ENCODE assay signal across 24 mouse cellular contexts in genomic region chr10:19184886-19185285, GRCm38 (mm10).
DNase-seq lines count a peak whose midpoint lies in the region; ATAC-seq and TF ChIP-seq lines count a peak whose summit lies in the region.
"Had no signal": no experiment of that assay in that cellular context is flagged by ENCODE, and none has a peak within 500 bp of the region (broad histone marks: within the 10 kb centered on the region; RNA-seq: fewer than 3 reads in every experiment).

No protein-coding gene starts in this region.

- WGBS in spleen, adult 2 months: 60% methylated on average over 7 of the region's 7 CpGs
- 7% methylated on average over 7 of the region's 7 CpGs for WGBS in thymus, adult 2 months
- 93% methylated on average over 7 of the region's 7 CpGs for WGBS in forebrain, embryonic 10.5 days
- 92% methylated on average over 7 of the region's 7 CpGs for WGBS in intestine, postnatal 0 days

- TF ChIP-seq CTCF in spleen, adult 2 months (IDR thresholded peaks at IDR 0.05; ENCODE audit: extremely low read depth, insufficient read depth, insufficient read length, insufficient replicate concordance): no peak
- no peak for TF ChIP-seq CTCF in thymus, adult 2 months (IDR thresholded peaks at IDR 0.05; ENCODE audit: borderline replicate concordance, control insufficient read depth, extremely low read depth, insufficient read depth, low read length, poor library complexity)
- no peak for TF ChIP-seq CTCF in gastrocnemius, adult 2 months (IDR thresholded peaks at IDR 0.05)
- TF ChIP-seq CTCF in intestine, postnatal 0 days (IDR thresholded peaks at IDR 0.05; ENCODE audit: low read depth): no peak

- DNase-seq in spleen, adult 2 months (ENCODE audit: low read depth in 1 of 2, low spot score in 2 of 2): peak in 1 of 2 experiments; percentile 70
- no peak for DNase-seq in spleen, postnatal 14 days (ENCODE audit: low spot score in 2 of 2)
- peak; percentile 51 for DNase-seq in thymus, adult 2 months
- DNase-seq in forebrain, embryonic 10.5 days (ENCODE audit: extremely low spot score, low spot score): no peak
- no peak for DNase-seq in gastrocnemius, adult 2 months
- no peak for DNase-seq in neural tube, embryonic 10.5 days (ENCODE audit: extremely low spot score, low spot score)
- DNase-seq: adrenal gland, postnatal 36 days; cerebellum, adult 11-12 months; cerebellum, postnatal 10 days; kidney, adult 18-20 months; kidney, postnatal 4 days; left cerebral cortex, postnatal 4 days; lung, postnatal 36 days; midbrain, embryonic 14.5 days had no signal

- no peak; the same call in 1 of the 2 replicates for TF ChIP-seq POLR2A in spleen, adult 2 months (IDR thresholded peaks at IDR 0.05; ENCODE audit: low read depth, low read length)
- no peak for TF ChIP-seq POLR2A in thymus, adult 2 months (IDR thresholded peaks at IDR 0.05; ENCODE audit: control insufficient read depth, extremely low read depth, insufficient read depth, low read length, poor library complexity)

- H3K4me2 ChIP-seq in intestine, postnatal 0 days (replicated peaks; ENCODE audit: low read depth): no peak overlapping the region

- H3K36me3 ChIP-seq in spleen, adult 2 months (ENCODE audit: control insufficient read depth, insufficient read depth, low read length): no peaks in the 10 kb centered on the region
- no peaks in the 10 kb centered on the region for H3K36me3 ChIP-seq in thymus, adult 2 months (ENCODE audit: control insufficient read depth, insufficient read depth, low read length)
- no peaks in the 10 kb centered on the region for H3K36me3 ChIP-seq in forebrain, embryonic 10.5 days (replicated peaks)
- no peaks in the 10 kb centered on the region for H3K36me3 ChIP-seq in intestine, postnatal 0 days (ENCODE audit: control insufficient read depth, insufficient read depth)
- H3K36me3 ChIP-seq: forebrain, embryonic 12.5 days; heart, embryonic 10.5 days; limb, embryonic 15.5 days; liver, embryonic 15.5 days; lung, embryonic 15.5 days; neural tube, embryonic 15.5 days; stomach, embryonic 15.5 days had no signal

- H3K9ac ChIP-seq in intestine, postnatal 0 days (ENCODE audit: low read depth, low read length): no peak overlapping the region
- H3K9ac ChIP-seq: forebrain, embryonic 12.5 days; limb, embryonic 15.5 days; neural tube, embryonic 15.5 days; stomach, embryonic 15.5 days had no signal

- intact Hi-C loops in gastrocnemius, adult 2 months (cut with DNase I): no loop called here

- no peaks in the 10 kb centered on the region for H3K9me3 ChIP-seq in forebrain, embryonic 10.5 days
- no peaks in the 10 kb centered on the region for H3K9me3 ChIP-seq in intestine, postnatal 0 days (ENCODE audit: control insufficient read depth)
- H3K9me3 ChIP-seq: forebrain, embryonic 12.5 days; heart, embryonic 10.5 days; limb, embryonic 15.5 days; liver, embryonic 15.5 days; lung, embryonic 15.5 days; megakaryocyte, embryonic 14.5 days; neural tube, embryonic 15.5 days; stomach, embryonic 15.5 days had no signal

- no peak overlapping the region for H3K4me3 ChIP-seq in spleen, adult 2 months (ENCODE audit: extremely low read depth, insufficient read depth, insufficient read length)
- H3K4me3 ChIP-seq in thymus, adult 2 months (ENCODE audit: control insufficient read depth, insufficient read depth, low read length): no peak overlapping the region
- no peak overlapping the region for H3K4me3 ChIP-seq in forebrain, embryonic 10.5 days
- no peak overlapping the region for H3K4me3 ChIP-seq in gastrocnemius, adult 2 months
- H3K4me3 ChIP-seq in intestine, postnatal 0 days (ENCODE audit: low read depth, low read length): no peak overlapping the region
- H3K4me3 ChIP-seq: forebrain, embryonic 12.5 days had no signal

- no peaks in the 10 kb centered on the region for H3K27me3 ChIP-seq in spleen, adult 2 months (ENCODE audit: control insufficient read depth, insufficient read depth, low read length)
- H3K27me3 ChIP-seq in thymus, adult 2 months (ENCODE audit: control insufficient read depth, insufficient read depth, low read length): no peaks in the 10 kb centered on the region
- peaks cover 35% of the 10 kb centered on the region for H3K27me3 ChIP-seq in forebrain, embryonic 10.5 days (ENCODE audit: poor library complexity, severe bottlenecking)
- H3K27me3 ChIP-seq in intestine, postnatal 0 days (replicated peaks; ENCODE audit: control insufficient read depth, insufficient read depth, low read length): no peaks in the 10 kb centered on the region
- H3K27me3 ChIP-seq: liver, embryonic 15.5 days; stomach, embryonic 15.5 days had no signal

- H3K4me1 ChIP-seq in spleen, adult 2 months (ENCODE audit: control insufficient read depth, insufficient read depth, insufficient read length): no peaks in the 10 kb centered on the region; the same call in 1 of the 2 replicates
- H3K4me1 ChIP-seq in thymus, adult 2 months (replicated peaks; ENCODE audit: control insufficient read depth, insufficient read depth, low read length): peaks cover 23% of the 10 kb centered on the region
- peaks cover 14% of the 10 kb centered on the region for H3K4me1 ChIP-seq in forebrain, embryonic 10.5 days
- 0 out of 2 replicates have a peak, but pooled peaks cover 5% of the 10 kb centered on the region for H3K4me1 ChIP-seq in intestine, postnatal 0 days (replicated peaks; ENCODE audit: control insufficient read depth, insufficient read depth, low read length)
- H3K4me1 ChIP-seq: stomach, embryonic 15.5 days had no signal

- ATAC-seq in inflammation-experienced regulatory T-cells, adult 6 months: peak; percentile 67
- no peak for ATAC-seq in intestine, postnatal 0 days

- H3K27ac ChIP-seq in spleen, adult 2 months (ENCODE audit: insufficient read depth, low read length): peak overlapping the region; percentile 57; the same call in 1 of the 2 replicates
- H3K27ac ChIP-seq in thymus, adult 2 months (ENCODE audit: control insufficient read depth, insufficient read depth, low read length): peak overlapping the region; percentile 59
- no peak overlapping the region for H3K27ac ChIP-seq in forebrain, embryonic 10.5 days
- no peak overlapping the region for H3K27ac ChIP-seq in gastrocnemius, adult 2 months
- H3K27ac ChIP-seq in intestine, postnatal 0 days (ENCODE audit: low read depth, low read length): no peak overlapping the region
- H3K27ac ChIP-seq: forebrain, embryonic 12.5 days; limb, embryonic 15.5 days; liver, embryonic 15.5 days; lung, embryonic 15.5 days; neural tube, embryonic 15.5 days; stomach, embryonic 15.5 days had no signal

Comparison
In these comparisons a context has a peak if more than half of its experiments do, and no peak if none do; other contexts are left out.
1. H3K27ac ChIP-seq: peak in spleen, adult 2 months (single experiment) and thymus, adult 2 months (single experiment); none in forebrain, embryonic 10.5 days (single experiment), gastrocnemius, adult 2 months (single experiment) and intestine, postnatal 0 days (single experiment).